Mouse (Mus musculus): ENCODE measurements at regions not wholly inside any gene's neighbourhood (a gene's known extent, or its start where the extent isn't known, plus 50 kb on each side); places are given as distances from the start of the nearest gene placed in this dataset.

DNA sequence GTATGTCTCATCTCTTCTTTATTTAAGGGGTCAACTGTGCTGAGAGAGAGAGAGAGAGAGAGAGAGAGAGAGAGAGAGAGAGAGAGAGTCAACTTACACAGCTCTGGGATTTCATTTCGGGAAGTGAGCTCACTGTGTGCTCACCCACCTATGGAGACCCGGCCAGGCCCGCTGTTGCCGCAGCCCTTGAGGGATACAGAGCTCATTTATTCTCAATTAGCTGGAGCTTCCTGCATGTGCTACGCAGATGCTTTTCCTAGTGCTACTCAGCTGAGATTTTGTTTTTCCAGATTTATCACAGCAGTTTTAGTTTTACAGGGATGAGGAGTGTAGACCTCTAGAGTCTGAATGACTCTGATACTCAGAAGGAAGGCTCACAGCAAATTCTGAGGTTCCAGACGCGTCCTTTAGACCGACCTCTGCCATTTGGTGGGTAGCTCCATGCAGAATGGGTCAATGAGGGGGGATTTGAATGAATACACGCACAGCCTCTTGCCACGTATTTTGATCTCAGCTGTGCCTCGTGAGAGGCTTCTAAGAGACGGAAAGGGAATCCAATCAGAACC, 170.6 kb upstream of the Krr1 start:
- Histone ChIP-seq H3K4me1 (ENCODE audit: control insufficient read depth in 1 of 2, insufficient read depth in 2 of 2, low read length in 2 of 2) (no peaks in the 10 kb centered on the region), H3K36me3 (ENCODE audit: control insufficient read depth in 1 of 2, insufficient read depth in 2 of 2, low read length in 2 of 2) (no peaks in the 10 kb centered on the region), H3K4me3 (ENCODE audit: control insufficient read depth in 1 of 2, insufficient read depth in 1 of 2, low read depth in 2 of 2, low read length in 2 of 2) (no peak overlapping the region), H3K27me3 (ENCODE audit: control insufficient read depth in 1 of 2, insufficient read depth in 2 of 2, low read length in 2 of 2) (no peaks in the 10 kb centered on the region; a peak in 2 of 4 replicates), H3K9ac (ENCODE audit: control insufficient read depth, low read depth, low read length, poor library complexity, severe bottlenecking) (no peak overlapping the region), H3K9me3 (replicated peaks; ENCODE audit: insufficient read depth, low read length) (no peaks in the 10 kb centered on the region), H3K79me2 (ENCODE audit: control insufficient read depth, insufficient read depth, low read length, poor library complexity) (no peaks in the 10 kb centered on the region), H3K27ac (ENCODE audit: control insufficient read depth, low read depth, low read length) (no peak overlapping the region)
- no peak for DNase-seq (ENCODE audit: low read depth, low spot score)
- TF ChIP-seq MXI1 (IDR thresholded peaks at IDR 0.05; ENCODE audit: low read depth, low read length) (no peak), POLR2AphosphoS5 (IDR thresholded peaks at IDR 0.05; ENCODE audit: borderline replicate concordance, low read depth, low read length) (no peak), TCF12 (IDR thresholded peaks at IDR 0.05; ENCODE audit: low read depth, low read length) (no peak)

- no peak for DNase-seq (ENCODE audit: low read depth, low spot score)
- H3K27me3 ChIP-seq (ENCODE audit: control insufficient read depth in 1 of 2, insufficient read depth in 2 of 2, low read length in 2 of 2) = peaks cover 0 to 2% of the 10 kb centered on the region in 2 experiments; a peak in 2 of 4 replicates
- no peak overlapping the region for H3K9ac ChIP-seq (ENCODE audit: control insufficient read depth, low read depth, low read length, poor library complexity, severe bottlenecking)
- no peak overlapping the region for H3K27ac ChIP-seq (ENCODE audit: control insufficient read depth, low read depth, low read length)
- no peaks in the 10 kb centered on the region for H3K36me3 ChIP-seq (ENCODE audit: control insufficient read depth in 1 of 2, insufficient read depth in 2 of 2, low read length in 2 of 2)
- H3K4me1 ChIP-seq (ENCODE audit: control insufficient read depth in 1 of 2, insufficient read depth in 2 of 2, low read length in 2 of 2) = no peaks in the 10 kb centered on the region
- TF ChIP-seq MXI1 (IDR thresholded peaks at IDR 0.05; ENCODE audit: low read depth, low read length) (no peak), NRF1 (IDR thresholded peaks at IDR 0.05; ENCODE audit: insufficient read depth, low read depth, low read length, poor library complexity, severe bottlenecking) (no peak), ETS1 (IDR thresholded peaks at IDR 0.05; ENCODE audit: low read depth, low read length) (no peak), MAFK (IDR thresholded peaks at IDR 0.05; ENCODE audit: borderline replicate concordance, low read depth, low read length) (no peak), RAD21 (IDR thresholded peaks at IDR 0.05; ENCODE audit: low read depth, low read length) (no peak), BHLHE40 (IDR thresholded peaks at IDR 0.05; ENCODE audit: borderline replicate concordance, low read depth, low read length) (no peak), CHD1 (IDR thresholded peaks at IDR 0.05; ENCODE audit: low read depth, low read length) (no peak), ZNF384 (IDR thresholded peaks at IDR 0.05; ENCODE audit: low read depth, low read length) (no peak), CHD2 (IDR thresholded peaks at IDR 0.05; ENCODE audit: low read length) (no peak), POLR2AphosphoS2 (IDR thresholded peaks at IDR 0.05; ENCODE audit: low read length) (no peak), E2F4 (IDR thresholded peaks at IDR 0.05; ENCODE audit: borderline replicate concordance, low read depth, low read length) (no peak), ELF1 (IDR thresholded peaks at IDR 0.05; ENCODE audit: low read depth, low read length) (no peak), SIN3A (IDR thresholded peaks at IDR 0.05; ENCODE audit: low read length) (no peak), MEF2A (IDR thresholded peaks at IDR 0.05; ENCODE audit: extremely low read depth, insufficient replicate concordance, low read depth, low read length, poor library complexity, severe bottlenecking) (no peak), KAT2A (conservative IDR thresholded peaks at IDR 0.05; ENCODE audit: low read depth, low read length) (no peak), POLR2A (IDR thresholded peaks at IDR 0.05; ENCODE audit: control insufficient read depth in 1 of 2, insufficient read depth in 1 of 2, low read depth in 1 of 2, low read length in 2 of 2, poor library complexity in 1 of 2) (no peak), USF2 (IDR thresholded peaks at IDR 0.05; ENCODE audit: borderline replicate concordance in 1 of 2, insufficient read depth in 1 of 2, low read depth in 1 of 2, low read length in 2 of 2) (no peak), EP300 (IDR thresholded peaks at IDR 0.05; ENCODE audit: low read depth in 1 of 2, low read length in 2 of 2) (no peak)
- no peaks in the 10 kb centered on the region for H3K79me2 ChIP-seq (ENCODE audit: control insufficient read depth, insufficient read depth, low read length, poor library complexity)
- no peak overlapping the region for H3K4me3 ChIP-seq (ENCODE audit: control insufficient read depth in 1 of 2, insufficient read depth in 1 of 2, low read depth in 2 of 2, low read length in 2 of 2)
- H3K9me3 ChIP-seq (replicated peaks; ENCODE audit: insufficient read depth, low read length) = no peaks in the 10 kb centered on the region
Observed at GRCm38 (mm10) chr10:111806333-111806732, 166.1 kb upstream of the Krr1 start.

All from MEL (cell line).